Mouse (Mus musculus) heart, embryonic 12.5 days (tissue): Measurements from ENCODE around the gene Wnt10b. TPM values are rescaled to one million over a fixed set of nuclear protein-coding genes. Genes with fewer than 3 reads are reported as not detected.

Experiments used
- ATAC-seq: fragments of 200-750 bp; cut with Nextera tagmentation; 2 replicates; pipeline ENCODE4 v1.8.0; 2017; ENCODE audit warnings: moderate TSS enrichment, moderate library complexity; ENCODE audit not compliant: insufficient number of reproducible peaks, low FRiP score
- H3K27ac ChIP-seq: fragments of 300-500 bp; sonication (generic); 2 replicates; pipeline ENCODE4 v1.5.1; 2016; ENCODE audit warnings: mild to moderate bottlenecking, moderate library complexity; ENCODE audit not compliant: poor library complexity, severe bottlenecking
- H3K27me3 ChIP-seq: fragments of 300-500 bp; sonication (generic); replicated peaks from 2 replicates; pipeline ENCODE4 v1.6.1; 2016; ENCODE audit warnings: mild to moderate bottlenecking, moderate library complexity
- H3K36me3 ChIP-seq: fragments of 300-500 bp; sonication (generic); 2 replicates; pipeline ENCODE4 v1.6.1; 2016; ENCODE audit warnings: mild to moderate bottlenecking, moderate library complexity
- H3K4me1 ChIP-seq: fragments of 300-500 bp; sonication (generic); replicated peaks from 2 replicates; pipeline ENCODE4 v1.6.1; 2016; ENCODE audit warnings: mild to moderate bottlenecking
- H3K4me2 ChIP-seq: fragments of 300-500 bp; sonication (generic); 2 replicates; pipeline ENCODE4 v1.6.1; 2016; ENCODE audit warnings: mild to moderate bottlenecking, moderate library complexity
- H3K4me3 ChIP-seq: fragments of 300-500 bp; sonication (generic); 2 replicates; pipeline ENCODE4 v1.5.1; 2016; ENCODE audit warnings: mild to moderate bottlenecking
- H3K9ac ChIP-seq: fragments of 300-500 bp; sonication (generic); 2 replicates; pipeline ENCODE4 v1.6.1; 2016; ENCODE audit warnings: mild to moderate bottlenecking, moderate library complexity
- H3K9me3 ChIP-seq: fragments of 300-500 bp; sonication (generic); replicated peaks from 2 replicates; pipeline ENCODE4 v1.6.1; 2016; ENCODE audit warnings: mild to moderate bottlenecking, moderate library complexity
- WGBS: fragments of 180-500 bp; shearing (Covaris S2); methylation state at CpG from one replicate; pipeline ENCODE4 v1.1.7; 2016; 5-methylcytosine and 5-hydroxymethylcytosine counted together
- polyA plus RNA-seq: library from polyadenylated mRNA; unstranded; fragments of >200 nt; fragmentation: Nextera tagmentation; extraction: Ambion mirVana; gene quantifications from 2 replicates; pipeline ENCODE4 v1.2.1, GENCODE M21; 2016

Wnt10b gene
- polyA plus RNA-seq, 1 experiment from 2014 or later: not detected

- no peaks in the 10 kb centered on the region for H3K27me3 ChIP-seq
- H3K9ac ChIP-seq: no peak overlapping the region
- no peaks in the 10 kb centered on the region for H3K9me3 ChIP-seq
- no peak overlapping the region for H3K27ac ChIP-seq
- H3K36me3 ChIP-seq: peaks cover 47% of the 10 kb centered on the region
- H3K4me3 ChIP-seq: no peak overlapping the region
- 75% methylated on average over 8 of the region's 8 CpGs for WGBS
- H3K4me1 ChIP-seq: peaks cover 30% of the 10 kb centered on the region
- H3K4me2 ChIP-seq: no peak overlapping the region
- no peak for ATAC-seq
Measured at GRCm38 (mm10) chr15:98742766-98743428, 35.1 kb downstream of the Wnt10b start.

- ATAC-seq: no peak
- Histone ChIP-seq H3K36me3 (peaks cover 64% of the 10 kb centered on the region), H3K4me3 (no peak overlapping the region), H3K4me2 (no peak overlapping the region), H3K27ac (no peak overlapping the region), H3K4me1 (peaks cover 10% of the 10 kb centered on the region), H3K27me3 (no peaks in the 10 kb centered on the region), H3K9me3 (no peaks in the 10 kb centered on the region), H3K9ac (no peak overlapping the region)
- 87% methylated on average over 8 of the region's 8 CpGs for WGBS
Measured at GRCm38 (mm10) chr15:98740219-98740618, 37.7 kb downstream of the Wnt10b start.

- no peak for ATAC-seq
- Histone ChIP-seq H3K9ac (no peak overlapping the region), H3K27ac (no peak overlapping the region), H3K9me3 (no peaks in the 10 kb centered on the region), H3K27me3 (no peaks in the 10 kb centered on the region), H3K4me2 (no peak overlapping the region), H3K36me3 (peaks cover 69% of the 10 kb centered on the region), H3K4me3 (no peak overlapping the region), H3K4me1 (peaks cover 14% of the 10 kb centered on the region)
- 63% methylated on average over 4 of the region's 4 CpGs for WGBS
Measured at GRCm38 (mm10) chr15:98738796-98739195, 39.2 kb downstream of the Wnt10b start.

GRCm38 (mm10) chr15:98737881-98738280 is 40.1 kb downstream of the Wnt10b start:
- no peak for ATAC-seq
- no peak overlapping the region for H3K4me3 ChIP-seq
- H3K9me3 ChIP-seq: no peaks in the 10 kb centered on the region
- no peaks in the 10 kb centered on the region for H3K27me3 ChIP-seq
- H3K4me1 ChIP-seq: peaks cover 21% of the 10 kb centered on the region
- no peak overlapping the region for H3K27ac ChIP-seq
- H3K36me3 ChIP-seq: peaks cover 67% of the 10 kb centered on the region
- H3K4me2 ChIP-seq: no peak overlapping the region
- H3K9ac ChIP-seq: no peak overlapping the region

- Histone ChIP-seq H3K27ac (no peak overlapping the region), H3K36me3 (peaks cover 54% of the 10 kb centered on the region), H3K4me2 (no peak overlapping the region), H3K27me3 (no peaks in the 10 kb centered on the region), H3K9me3 (no peaks in the 10 kb centered on the region), H3K4me1 (peaks cover 21% of the 10 kb centered on the region), H3K9ac (no peak overlapping the region), H3K4me3 (no peak overlapping the region)
- no peak for ATAC-seq
- WGBS: 78% methylated on average over 10 of the region's 10 CpGs
Measured at GRCm38 (mm10) chr15:98736521-98736920, 41.4 kb downstream of the Wnt10b start.

GRCm38 (mm10) chr15:98733976-98734566 is 43.9 kb downstream of the Wnt10b start:
- Histone ChIP-seq H3K36me3 (peaks cover 29% of the 10 kb centered on the region), H3K27me3 (no peaks in the 10 kb centered on the region), H3K9me3 (no peaks in the 10 kb centered on the region), H3K4me3 (no peak overlapping the region), H3K9ac (no peak overlapping the region), H3K4me1 (peaks cover 24% of the 10 kb centered on the region), H3K27ac (no peak overlapping the region), H3K4me2 (no peak overlapping the region)
- ATAC-seq: no peak
- 80% methylated on average over 5 of the region's 5 CpGs for WGBS

GRCm38 (mm10) chr15:98733370-98733769 is 44.6 kb downstream of the Wnt10b start:
- Histone ChIP-seq H3K27me3 (no peaks in the 10 kb centered on the region), H3K4me1 (peaks cover 25% of the 10 kb centered on the region), H3K9ac (no peak overlapping the region), H3K27ac (no peak overlapping the region), H3K4me2 (no peak overlapping the region), H3K36me3 (peaks cover 22% of the 10 kb centered on the region), H3K4me3 (no peak overlapping the region), H3K9me3 (no peaks in the 10 kb centered on the region)
- ATAC-seq: no peak
- WGBS: 30% methylated on average over 6 of the region's 6 CpGs

GRCm38 (mm10) chr15:98732006-98732531 is 45.9 kb downstream of the Wnt10b start:
- no peak overlapping the region for H3K4me3 ChIP-seq
- 60% methylated on average over 8 of the region's 8 CpGs for WGBS
- no peak for ATAC-seq
- no peak overlapping the region for H3K27ac ChIP-seq
- no peaks in the 10 kb centered on the region for H3K9me3 ChIP-seq
- H3K4me1 ChIP-seq: peaks cover 34% of the 10 kb centered on the region
- no peak overlapping the region for H3K9ac ChIP-seq
- peaks cover 18% of the 10 kb centered on the region for H3K36me3 ChIP-seq
- H3K4me2 ChIP-seq: no peak overlapping the region
- H3K27me3 ChIP-seq: no peaks in the 10 kb centered on the region

GRCm38 (mm10) chr15:98730790-98731189 is 47.2 kb downstream of the Wnt10b start:
- no peak overlapping the region for H3K27ac ChIP-seq
- no peak overlapping the region for H3K4me2 ChIP-seq
- peaks cover 8% of the 10 kb centered on the region; the same call in 1 of the 2 replicates for H3K27me3 ChIP-seq
- H3K4me1 ChIP-seq: peaks cover 41% of the 10 kb centered on the region
- WGBS: 72% methylated on average over 6 of the region's 6 CpGs
- peaks cover 7% of the 10 kb centered on the region for H3K36me3 ChIP-seq
- no peak for ATAC-seq
- H3K9me3 ChIP-seq: no peaks in the 10 kb centered on the region
- no peak overlapping the region for H3K4me3 ChIP-seq
- H3K9ac ChIP-seq: no peak overlapping the region

GRCm38 (mm10) chr15:98729791-98730545 is 48.0 kb downstream of the Wnt10b start:
- no peak for ATAC-seq
- Histone ChIP-seq H3K4me3 (no peak overlapping the region), H3K36me3 (peaks cover 2% of the 10 kb centered on the region; the same call in 1 of the 2 replicates), H3K4me1 (peaks cover 38% of the 10 kb centered on the region), H3K27ac (no peak overlapping the region), H3K9ac (no peak overlapping the region), H3K27me3 (peaks cover 13% of the 10 kb centered on the region), H3K9me3 (no peaks in the 10 kb centered on the region), H3K4me2 (no peak overlapping the region)
- 68% methylated on average over 7 of the region's 7 CpGs for WGBS

GRCm38 (mm10) chr15:98728366-98728765 is 49.6 kb downstream of the Wnt10b start:
- Histone ChIP-seq H3K4me3 (peak overlapping the region; percentile 69), H3K27me3 (peaks cover 21% of the 10 kb centered on the region), H3K4me2 (peak overlapping the region; percentile 99), H3K36me3 (no peaks in the 10 kb centered on the region), H3K9ac (peak overlapping the region; percentile 76), H3K27ac (no peak overlapping the region), H3K9me3 (no peaks in the 10 kb centered on the region), H3K4me1 (peaks cover 30% of the 10 kb centered on the region)
- no peak for ATAC-seq
- 34% methylated on average over 9 of the region's 9 CpGs for WGBS
